Mouse (Mus musculus) retina, embryonic 14.5 days (tissue): ENCODE data around the gene Pknox1.

Experiments
- DNase-seq: peaks from one replicate; pipeline ENCODE4 v3.0.0-alpha.2; 2015; ENCODE audit warnings: low spot score

Gene Pknox1

DNA sequence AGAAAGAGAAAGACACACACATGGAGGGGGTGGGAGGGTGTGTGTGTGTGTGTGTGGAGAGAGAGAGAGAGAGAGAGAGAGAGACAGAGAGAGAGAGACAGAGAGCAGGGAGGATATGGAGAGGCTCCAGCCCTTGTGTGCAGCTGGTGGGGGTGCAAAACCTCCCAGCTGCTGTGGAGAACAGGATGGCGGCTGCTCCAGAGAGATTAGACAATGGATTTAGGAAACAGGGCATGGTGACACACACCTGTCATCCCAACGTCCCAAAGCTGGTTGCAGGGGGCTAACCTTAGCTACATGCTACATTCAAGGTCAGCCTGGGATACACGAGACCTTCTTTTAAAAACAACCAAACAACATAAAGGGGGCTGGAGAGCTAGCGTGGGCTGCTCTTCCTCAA, 8.3 kb upstream of the Pknox1 start:
- DNase-seq: no peak

DNA sequence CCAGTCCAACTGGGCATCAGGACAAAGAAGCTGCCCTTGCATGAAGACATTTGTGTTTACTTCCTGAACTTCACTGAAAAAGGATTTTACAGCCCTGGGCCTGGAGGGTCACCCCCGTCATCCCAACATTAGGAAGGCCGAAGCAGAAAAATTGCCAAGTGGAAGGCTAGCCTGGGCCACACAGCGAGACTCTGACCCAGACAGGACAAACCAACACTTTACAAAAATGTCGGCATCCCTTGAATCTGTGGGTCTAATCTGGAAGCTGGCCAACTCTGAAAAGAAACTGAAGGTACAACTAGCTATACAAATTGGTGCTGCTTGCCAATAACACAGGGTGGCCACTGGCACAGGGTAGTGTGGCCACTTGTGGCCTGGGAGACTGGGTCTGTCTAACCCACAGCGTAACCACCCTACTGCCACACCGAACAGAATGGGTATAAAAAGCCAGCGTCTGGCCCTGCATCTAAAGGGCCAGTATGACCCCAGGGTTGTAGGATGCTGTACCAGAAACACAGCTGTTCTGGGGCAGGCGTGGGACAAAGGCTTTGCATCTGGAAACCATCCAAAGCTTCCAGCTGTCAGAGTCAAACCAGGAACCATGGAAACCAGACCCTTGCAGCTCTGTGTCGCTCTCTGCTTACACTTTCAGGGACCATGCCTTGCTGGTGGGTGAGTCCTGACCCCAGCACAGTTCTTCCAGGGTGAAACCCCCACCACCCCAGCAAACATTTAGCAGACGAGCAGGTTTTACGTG, 7.2 kb upstream of the Pknox1 start:
- DNase-seq: no peak

DNA sequence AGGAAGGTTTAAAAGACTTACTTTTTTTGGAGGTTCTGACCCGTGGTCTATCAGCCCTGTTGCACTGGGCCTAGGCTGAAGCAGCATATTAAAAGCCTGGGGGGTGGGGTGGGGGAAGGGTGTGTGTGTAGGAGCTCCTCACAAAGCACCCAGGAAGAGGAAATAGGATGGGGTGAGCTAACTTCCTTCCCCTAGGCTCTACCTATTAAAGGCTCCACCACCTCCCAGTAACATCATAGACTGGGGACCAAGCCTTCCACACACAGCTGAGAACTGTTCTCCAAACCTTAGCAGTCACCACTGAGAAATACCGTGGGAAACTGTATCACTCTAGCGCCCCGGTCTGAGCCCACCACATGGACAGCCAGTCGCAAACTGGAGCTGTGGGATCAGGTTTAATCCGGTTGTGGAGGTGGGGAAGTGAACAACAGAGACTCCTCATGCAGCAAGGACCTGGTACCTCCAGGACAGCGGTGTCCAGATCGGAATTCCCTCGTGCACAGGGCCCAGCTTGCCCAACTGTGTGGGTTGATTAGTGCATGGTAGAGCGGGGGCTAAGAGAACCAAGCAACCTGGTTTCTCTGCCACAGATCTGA, 6.5 kb upstream of the Pknox1 start:
- DNase-seq: no peak

DNA sequence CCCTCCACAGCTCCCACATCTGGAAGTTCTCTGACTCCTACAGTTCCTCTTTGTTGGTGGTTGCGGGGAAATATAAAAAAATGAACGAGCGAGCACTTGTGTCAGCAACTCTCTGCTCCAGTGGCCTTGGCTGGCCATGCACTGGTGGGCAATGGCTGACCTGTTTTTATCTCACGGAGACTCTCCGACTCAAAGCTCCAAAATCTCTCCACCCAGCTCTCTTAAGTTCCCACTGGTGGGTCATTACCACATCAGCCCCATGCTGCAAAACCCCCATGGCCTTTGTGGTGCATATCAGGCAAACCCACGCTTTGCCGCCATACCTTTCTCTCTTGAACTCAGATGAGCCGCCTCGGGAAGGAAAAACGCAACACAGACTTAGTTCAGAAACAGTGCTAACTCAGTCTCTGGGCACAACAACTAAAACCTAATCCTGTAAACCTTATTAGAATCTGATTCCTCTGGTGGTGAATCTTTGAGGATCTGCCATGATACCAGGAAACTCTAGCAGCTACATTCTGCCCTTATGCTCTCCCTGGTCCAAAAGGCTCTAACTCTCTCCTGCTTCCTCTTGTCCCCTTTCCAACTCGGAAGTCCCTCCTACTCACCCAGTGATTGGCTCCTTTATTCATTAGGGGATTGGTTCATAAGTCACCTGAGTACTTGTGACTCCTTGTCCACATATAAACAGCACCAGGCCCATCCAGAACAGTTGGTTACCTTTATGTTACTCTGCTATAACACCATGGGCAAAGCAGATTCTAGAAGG, 5.3 kb upstream of the Pknox1 start:
- DNase-seq: no peak

DNA sequence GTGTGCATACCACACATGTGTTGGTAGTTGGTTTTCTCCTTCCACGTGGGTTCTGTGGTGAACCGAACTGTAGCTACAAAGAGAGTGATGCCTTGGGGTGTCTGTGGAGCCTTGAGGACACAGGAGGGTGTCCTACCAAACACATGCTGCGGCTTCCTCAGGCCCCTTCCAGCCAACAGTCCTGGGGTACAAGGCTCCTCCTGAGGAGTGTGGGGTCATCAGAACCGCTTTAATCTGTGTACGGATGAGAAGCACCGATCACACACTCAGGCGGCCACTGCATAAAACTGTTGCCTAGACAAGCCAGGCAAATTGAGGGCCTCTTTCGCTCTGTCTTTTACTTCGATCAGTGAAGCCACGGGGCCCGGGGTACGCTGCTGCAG, 911 bp upstream of the Pknox1 start:
- DNase-seq: no peak

DNA sequence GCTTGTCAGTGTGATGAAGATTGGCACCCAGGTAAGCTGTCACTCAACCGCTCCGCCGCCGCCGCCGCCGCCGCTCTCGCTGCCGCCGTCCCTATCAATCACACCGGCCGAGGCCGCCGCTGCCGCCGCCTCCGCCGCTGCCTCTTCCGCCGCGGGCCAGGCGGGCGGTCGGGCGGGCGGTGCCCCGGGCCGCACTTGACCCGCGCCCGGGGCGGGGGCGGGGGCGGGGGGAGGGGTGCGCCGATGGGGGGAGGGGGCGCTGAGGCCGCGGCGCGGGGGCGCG, 265 bp downstream of the Pknox1 start:
- DNase-seq: no peak

DNA sequence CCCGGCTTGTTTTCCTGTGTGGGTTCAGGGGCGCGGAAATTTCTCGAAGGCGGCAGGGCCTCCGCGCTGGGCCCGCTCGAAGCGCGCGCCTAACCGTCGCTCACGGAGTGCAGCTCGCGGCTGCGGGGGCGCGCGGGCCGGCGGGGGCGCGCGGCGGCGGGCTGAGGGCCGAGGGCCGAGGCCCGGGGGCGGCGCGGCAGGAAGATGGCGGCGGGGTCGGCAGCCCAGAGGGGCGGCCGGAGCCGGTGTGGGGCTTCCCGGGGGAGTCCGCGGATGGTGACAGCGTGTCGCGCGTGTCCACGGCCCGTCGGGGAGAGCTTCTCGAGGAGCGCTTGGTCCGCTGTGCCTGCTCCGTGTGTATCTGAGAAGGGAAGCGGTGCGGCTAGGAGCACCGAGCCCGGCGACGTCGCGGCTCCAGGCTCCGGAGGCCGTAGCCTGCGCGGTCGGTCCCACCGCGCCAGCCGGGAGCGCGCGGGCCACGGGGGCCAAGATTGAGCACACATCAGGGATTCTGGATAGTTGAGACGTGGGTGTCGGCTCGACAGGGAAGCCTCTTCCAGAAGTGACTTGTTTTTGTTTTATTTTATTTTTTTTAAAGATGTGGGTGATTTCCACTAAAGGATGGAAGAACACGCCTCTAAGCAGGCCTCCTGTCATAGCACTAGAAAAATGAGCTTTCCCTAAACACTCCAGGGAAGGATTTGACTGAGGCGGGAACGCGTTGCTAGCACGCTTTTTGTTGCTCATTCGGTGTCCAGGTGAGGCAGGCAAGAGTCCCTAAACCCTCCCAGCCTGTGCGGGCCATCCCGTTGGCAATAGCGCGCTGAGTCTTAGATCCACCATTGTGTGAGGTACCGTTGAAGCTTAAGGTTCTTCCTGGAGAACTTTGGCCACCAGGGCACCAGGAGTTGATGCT, 865 bp downstream of the Pknox1 start:
- peak; percentile 80 for DNase-seq

DNA sequence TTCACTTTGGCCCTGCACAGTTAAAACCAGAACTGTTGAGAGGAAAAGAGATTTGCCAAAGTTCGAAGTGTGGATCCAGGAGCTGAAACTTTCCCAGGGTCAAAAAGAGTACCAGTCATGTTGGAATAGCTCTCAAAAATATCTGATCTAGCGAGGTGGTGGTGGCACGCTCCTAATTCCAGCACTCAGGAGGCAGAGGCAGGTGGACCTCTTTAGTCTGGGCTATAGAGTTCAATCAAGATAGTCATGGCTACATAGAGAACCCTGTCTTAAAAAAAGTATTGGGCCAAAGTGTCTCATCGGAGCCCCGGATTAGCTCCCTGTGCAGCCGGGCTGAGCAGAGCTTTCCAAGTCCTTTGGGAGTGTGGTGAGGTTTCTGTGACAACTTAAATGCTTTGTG, 1.7 kb downstream of the Pknox1 start:
- no peak for DNase-seq

DNA sequence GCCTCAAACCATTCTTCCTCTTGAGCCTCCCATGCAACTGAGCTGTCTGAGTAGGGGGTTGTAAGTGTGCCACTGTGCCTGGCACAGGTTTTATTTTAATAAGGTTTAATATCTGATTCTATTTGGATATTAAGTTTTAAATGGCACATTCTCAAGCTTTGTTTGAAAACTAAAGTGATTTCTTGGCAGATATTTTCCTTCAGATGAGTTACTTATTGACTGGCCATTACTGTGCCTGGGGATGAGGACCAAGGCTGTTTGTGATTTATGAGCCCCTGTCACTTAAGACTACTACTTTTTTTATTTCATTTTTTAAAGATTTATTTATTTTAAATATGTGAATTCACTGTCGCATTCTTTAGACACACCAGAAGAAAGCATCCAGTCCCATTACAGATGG, 5.2 kb downstream of the Pknox1 start:
- no peak for DNase-seq

DNA sequence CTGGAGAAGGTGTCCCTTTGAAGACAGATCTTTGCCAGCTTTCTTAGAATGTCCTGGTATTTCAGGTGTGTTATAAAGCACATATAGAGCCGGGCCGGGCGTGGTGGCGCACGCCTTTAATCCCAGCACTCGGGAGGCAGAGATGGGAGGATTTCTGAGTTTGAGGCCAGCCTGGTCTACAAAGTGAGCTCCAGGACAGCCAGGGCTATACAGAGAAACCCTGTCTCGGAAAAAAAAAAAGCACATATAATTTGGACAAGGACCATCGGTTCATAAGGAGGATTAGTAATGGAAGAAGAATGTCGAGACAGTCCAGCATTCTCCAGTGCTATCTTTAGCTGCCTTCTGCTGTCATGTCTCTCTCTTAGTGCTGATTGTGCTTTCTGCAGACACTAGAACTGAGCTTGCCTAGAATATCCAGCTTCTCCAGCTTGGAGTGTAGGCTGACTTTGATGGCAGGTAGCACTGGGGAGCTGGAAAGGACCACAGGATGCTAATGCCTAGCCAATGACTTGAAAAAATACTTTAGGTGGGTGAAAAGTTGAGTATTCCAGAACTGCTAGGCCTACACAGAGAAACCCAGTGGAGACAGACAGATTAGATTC, 5.9 kb downstream of the Pknox1 start:
- DNase-seq: no peak

DNA sequence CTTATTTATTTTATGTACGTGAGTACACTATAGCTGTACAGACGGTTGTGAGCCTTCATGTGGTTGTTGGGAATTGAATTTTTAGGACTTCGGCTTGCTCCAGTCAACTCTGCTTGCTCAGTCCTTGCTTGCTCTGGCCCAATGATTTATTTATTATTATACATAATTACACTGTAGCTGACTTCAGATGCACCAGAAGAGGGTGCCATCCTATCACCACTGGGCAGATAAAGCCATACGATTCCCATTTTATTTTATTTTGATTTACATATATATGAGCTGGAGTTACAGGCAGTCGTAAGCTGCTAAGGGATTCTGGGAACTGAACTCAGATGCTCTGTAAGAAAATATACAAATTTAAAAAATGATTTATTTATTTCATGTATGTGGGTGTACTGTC, 7.2 kb downstream of the Pknox1 start:
- no peak for DNase-seq

DNA sequence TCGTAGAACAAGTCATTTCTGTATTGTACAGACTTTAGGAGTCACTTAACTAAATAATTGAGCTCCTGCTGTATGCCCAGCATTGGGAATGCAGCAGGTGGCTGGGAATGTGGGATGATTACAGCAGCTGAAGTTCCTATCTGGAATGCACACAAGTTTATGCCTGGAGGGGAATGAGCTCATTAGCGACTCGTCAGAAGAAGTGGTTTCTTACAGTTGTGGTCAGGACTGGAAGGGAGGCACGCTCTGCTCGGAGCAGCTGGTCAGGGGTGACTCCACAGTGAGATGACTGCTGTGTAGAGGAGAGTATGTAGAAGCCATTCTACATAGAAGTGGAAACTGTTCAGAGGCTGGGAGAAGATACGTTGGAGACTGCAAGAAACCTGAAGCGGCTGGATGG, 10.1 kb downstream of the Pknox1 start:
- no peak for DNase-seq

DNA sequence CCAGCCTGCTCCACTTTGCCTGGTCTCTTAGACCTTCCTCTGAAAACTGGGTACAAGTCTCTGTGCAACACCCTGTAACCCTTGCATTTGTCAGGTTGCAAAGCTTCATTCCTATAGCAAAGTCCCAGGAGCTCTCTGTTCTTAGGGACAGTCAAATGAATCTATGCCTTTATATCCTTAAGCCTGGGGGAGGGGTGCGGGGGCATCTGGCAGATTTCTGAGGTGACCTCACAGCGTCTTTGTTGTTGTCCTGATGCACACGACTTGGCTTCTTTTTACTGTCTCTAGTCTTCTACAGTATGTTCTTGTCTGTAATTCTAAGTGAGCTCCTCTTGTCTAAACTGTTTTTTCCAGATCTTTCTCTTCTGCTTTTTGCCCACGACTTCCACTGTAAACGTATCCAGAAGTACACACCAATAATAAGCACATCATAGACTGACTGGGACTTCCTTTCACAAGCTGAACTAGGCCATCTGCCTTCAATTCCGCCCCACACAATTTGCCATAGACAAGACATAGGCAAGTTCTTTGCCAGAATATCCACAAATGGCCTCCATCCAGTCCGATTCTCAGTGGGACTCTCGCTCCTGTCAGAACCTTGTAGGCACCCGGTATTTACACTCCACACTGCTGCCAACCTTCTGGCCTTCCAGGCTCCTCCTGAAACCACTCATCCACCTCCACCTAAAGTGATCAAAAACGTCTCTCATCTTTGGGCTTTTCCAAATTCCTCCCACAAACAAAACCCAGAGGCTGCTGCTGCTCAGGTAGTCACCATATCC, 12.1 kb downstream of the Pknox1 start:
- no peak for DNase-seq

DNA sequence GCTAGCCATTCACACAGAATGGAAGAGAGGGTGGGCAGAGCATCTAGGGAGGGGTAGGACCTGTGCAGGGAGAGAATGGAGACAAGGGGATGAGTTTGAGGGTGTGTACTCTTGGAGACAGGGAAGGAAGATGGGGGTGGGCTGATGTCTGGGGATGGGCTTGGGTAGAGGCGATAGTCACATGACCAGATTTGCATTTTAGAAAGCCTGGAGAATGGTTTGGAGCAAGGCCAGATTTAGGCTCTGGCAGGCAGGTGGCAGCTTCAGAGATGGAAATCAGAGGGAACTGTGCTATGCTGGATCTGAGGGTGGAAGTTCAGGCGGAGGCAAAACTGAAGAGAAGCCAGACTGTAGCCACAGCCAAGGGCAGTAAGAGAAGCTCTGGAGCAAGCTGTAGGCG, 15.8 kb downstream of the Pknox1 start:
- no peak for DNase-seq

DNA sequence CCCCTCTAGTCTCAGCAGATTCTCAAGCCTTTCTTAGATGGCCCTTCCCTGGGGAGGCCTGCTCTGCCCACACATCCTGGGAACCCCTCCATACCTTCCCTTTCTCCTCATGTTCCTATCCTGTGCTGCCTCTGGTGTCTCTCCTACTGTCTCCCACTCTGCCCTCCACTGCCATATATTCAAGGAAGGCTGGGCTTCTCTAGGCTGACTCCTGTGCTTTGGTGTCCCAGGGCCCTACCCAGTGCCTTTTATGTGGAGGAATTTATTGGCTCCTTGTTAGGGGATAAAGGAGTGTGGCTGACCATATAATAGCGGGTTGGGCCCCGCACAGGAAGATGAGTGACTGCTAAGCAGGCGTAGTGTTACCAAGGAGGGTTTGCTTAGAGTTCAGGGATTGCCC, 18.7 kb downstream of the Pknox1 start:
- no peak for DNase-seq

DNA sequence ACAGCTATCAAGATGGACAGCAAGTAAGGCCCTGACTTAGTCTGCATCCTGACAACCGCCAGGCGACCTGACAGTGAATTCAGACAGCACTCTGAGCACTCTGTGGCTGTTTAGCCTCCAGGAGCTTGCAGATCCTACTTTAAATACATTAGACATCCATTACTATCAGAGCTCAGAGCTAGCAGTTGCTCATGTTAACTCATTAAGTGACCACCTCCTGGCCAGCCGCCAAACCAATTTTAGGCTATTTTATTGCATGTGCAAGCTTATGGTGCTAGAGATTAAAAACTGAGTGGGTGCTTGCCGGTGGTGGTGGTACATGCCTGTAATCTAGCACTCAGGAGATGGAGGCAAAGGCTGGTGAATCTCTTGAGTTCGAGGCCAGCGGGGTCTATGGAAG, 19.2 kb downstream of the Pknox1 start:
- no peak for DNase-seq

DNA sequence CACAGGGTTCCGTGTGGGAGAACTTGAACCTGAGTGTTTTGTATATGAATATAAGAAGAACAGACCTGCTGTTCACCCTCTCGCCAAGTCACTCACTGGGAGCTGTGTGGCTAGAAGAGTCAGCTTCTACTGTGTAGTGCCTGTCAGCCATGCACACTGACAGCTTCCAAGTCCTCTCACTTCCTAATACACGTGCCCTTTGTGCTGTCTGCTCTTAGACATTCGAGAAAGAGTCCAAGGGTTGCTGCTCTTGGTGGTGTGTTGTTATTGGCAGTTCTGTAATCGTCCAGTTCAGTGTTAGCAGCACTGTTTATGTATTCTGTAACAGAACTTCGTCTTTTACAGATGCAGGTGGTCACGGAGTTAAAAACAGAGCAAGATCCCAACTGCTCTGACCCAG, 23.6 kb downstream of the Pknox1 start:
- no peak for DNase-seq

DNA sequence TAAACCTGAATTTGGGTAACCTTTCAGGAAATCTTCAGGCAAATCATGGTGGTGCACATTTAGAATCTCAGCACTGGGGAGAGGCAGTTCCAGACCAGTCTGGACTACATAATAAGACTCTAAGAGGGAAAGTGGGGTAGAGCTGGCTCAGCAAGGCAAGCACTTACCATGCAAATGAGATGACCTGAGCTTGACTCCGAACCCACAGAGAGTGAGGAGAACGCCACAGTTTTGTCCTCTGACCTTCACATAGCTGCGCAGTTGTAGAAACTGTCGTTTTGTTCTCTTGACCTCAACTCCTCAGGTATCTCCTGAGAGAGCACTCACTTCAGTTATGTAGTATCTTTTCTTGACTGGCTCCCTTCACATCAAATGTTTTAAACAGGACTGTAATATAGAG, 24.2 kb downstream of the Pknox1 start:
- DNase-seq: no peak

DNA sequence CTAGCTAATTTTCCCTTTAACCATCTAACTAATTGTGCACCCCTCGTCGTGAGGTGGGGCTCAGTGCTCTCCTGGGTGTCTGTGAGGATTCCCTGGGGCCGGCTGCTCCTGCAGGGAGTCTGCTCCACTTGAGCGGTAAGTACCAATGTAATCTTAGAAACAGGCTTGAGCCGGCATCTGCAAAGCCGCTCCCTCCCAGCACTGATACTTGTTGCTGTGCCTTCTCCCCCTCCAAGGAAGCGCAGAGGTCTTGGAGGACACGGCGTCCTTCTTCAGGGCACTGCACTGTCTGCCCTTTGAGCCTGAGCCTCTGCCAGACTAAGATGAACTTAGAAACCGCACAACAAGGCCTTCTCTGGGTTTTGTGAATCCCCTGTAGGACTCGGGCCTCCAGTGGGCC, 26.3 kb downstream of the Pknox1 start:
- no peak for DNase-seq

DNA sequence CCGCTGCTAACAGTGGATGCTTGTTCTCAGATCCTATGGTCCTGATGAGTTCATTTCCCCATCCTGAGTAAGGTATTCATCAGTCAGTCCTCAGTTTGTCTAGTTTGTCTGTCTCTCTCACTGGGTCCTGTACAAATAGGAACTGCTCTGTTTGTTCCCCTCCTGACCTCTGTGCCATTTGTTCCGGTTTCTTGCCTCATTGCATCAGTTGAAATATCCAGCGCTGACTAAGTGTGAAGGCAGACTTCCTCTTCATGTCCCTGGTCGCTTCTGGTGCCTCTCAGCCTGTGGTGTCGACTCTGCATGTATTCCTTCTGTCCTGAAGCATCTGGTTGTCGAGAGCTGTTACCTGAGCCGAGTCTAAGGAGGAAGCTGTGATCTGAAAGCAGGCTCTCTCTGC, 30.1 kb downstream of the Pknox1 start:
- DNase-seq: no peak

DNA sequence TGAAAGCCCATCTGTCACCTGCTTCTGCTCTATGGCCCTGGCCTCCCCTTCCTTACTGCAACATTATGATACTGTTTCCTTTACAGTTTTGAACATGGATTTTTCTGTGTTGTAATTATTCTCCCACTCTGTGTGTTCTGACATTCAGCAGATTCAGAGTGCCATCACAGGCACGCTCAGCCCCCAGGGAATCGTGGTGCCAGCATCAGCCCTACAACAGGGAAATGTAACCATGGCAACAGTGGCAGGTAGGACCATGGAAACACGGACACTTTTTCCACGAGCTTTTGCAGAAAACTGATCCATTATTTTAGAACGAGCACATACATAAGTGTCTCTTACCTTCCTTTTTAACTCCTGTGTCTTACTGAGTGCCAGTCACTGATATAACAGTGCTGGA, 30.5 kb downstream of the Pknox1 start:
- no peak for DNase-seq
